Mouse (Mus musculus) heart, postnatal 25 days (tissue): ENCODE results near the gene Cav1. TPM values are rescaled to one million over a fixed set of nuclear protein-coding genes. Genes with fewer than 3 reads are reported as not detected.

Experiments
- DNase-seq: peaks from one replicate; pipeline ENCODE4 v3.0.0; 2022; ENCODE audit warnings: low spot score
- intact Hi-C: fragments of 180-260 bp; cut with DNase I; formaldehyde crosslinking; loops from one replicate; pipeline ENCODE4 v1.15.1; 2025
- total RNA-seq, 2 experiments: library from RNA; stranded (reverse); gene quantifications; 2 replicates each; pipeline ENCODE4 v1.2.3; 2021

Gene Cav1
- total RNA-seq, 2 experiments from 2014 or later, result 242 to 304 TPM

DNA sequence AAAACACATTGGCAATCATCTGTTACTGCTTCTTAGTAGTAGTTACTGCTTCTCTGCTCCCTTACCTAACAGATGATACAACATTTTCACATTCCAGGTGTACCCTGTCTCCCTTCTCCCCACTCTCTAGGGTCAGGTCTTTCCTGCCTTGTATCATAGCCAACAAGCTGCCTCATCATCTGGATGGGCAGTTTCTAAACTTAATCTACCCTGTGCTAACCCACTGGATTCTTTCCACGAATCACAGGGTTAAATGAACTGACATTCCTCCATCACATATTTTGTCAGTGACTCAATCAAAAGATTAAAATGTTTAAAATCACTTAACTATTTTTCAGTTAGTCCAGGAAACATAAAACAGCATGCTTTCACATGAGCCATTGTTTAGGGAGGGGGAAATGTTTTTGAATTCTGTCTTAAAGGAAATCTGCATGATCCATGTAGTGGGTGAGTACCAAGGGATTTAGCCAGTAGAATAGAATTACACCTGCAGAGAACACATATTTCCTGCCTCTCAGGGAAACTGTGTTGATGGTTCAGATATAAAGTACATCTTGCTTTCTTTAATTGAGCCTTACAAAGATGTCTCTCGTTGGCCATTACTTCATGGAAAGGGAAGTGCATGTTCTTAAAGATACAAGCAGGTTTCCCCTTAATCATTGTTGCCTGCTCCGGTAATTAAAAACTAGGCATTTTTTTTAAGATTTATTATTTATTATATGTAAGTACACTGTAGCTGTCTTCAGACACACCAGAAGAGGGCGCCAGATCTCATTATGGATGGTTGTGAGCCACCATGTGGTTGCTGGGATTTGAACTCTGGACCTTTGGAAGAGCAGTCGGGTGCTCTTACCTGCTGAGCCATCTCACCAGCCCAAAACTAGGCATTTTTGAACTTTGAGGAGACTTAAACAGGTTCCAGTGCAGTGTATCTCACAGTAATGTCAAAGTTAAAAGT lies 8.8 kb downstream of the Cav1 start:
- DNase-seq, result no peak
- intact Hi-C loops, result no loop called here

DNA sequence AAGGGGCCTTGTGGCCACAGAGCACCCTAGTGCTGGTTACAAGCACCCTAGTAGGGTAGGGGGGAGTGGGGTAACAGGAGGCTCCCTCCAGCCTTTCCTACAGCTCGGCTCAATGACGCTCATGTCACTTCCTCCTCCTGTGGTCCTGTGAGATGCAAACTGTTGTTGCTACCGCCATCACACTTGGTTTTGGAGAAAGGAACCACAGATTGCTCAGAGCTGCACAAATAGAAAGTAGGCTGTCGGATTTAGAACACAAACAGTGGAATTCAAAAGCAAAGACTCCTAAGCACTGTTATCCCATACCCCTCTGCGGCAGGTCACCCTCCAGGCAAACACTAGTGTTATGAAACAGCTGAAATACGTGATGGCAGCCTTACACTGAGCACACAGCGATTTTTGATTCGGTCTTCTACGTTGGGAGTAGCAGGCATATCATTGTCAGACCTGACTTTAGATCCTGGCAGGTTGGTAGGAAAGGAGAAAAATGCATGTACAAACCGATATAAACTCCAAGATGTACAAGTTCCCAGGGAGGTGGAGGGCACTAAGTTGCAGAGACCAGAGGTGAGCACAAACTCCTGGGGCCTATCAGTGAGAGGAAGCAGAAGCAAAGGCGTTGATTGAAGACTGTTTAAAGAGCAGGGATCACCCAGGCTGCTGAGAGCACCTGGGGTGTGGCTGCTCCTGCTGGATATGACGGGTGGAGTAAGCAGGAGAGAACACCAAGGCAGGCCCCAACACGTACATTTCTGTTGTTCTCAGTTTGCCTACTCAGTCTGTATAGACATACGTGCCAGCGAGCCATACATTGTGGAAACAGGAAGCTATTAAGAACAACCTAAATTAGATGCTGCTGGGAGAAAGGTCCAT lies 10.4 kb downstream of the Cav1 start:
- DNase-seq, result no peak
- intact Hi-C loops, result no loop called here

DNA sequence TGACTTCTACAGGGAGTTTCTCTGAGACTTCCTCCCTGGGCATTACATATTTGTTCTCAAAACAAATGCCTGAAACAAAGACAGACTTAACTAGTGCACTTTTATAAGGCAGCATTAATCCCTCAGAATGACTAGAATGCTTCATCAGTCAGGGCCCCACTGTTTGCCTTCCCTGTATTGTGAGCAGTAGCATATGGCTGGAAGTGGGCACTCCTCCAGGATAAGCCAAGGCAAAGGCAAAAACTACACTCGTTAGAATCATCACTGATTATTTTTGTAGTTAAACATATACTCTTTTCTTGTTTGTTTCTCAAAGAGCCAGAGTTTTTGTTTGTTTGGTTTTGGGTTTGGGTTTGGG lies 11.0 kb downstream of the Cav1 start:
- intact Hi-C loops, result no loop called here
- no peak for DNase-seq

DNA sequence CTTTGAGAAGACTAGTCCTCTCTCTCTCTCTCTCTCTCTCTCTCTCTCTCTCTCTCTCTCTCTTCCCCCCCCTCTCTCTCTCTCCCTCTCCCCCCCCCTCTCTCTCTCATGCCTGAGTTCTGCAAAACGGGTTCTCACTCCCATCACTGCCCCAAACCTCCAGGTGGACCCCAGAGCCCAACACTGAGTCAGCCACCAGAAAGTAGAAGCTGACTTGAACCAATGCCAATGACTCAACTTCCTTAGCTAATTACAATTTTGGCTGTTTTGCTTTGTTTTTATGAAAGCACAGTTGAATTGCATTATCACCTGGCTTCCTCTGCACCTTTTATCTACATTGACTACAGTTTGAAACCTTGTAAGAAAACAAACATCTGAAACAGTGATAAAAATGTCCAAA lies 11.8 kb downstream of the Cav1 start:
- intact Hi-C loops, result loop anchor here (2.0 kb wide), 1 partner anchor 37 kb away; no protein-coding TSS in a partner anchor
- DNase-seq, result no peak

DNA sequence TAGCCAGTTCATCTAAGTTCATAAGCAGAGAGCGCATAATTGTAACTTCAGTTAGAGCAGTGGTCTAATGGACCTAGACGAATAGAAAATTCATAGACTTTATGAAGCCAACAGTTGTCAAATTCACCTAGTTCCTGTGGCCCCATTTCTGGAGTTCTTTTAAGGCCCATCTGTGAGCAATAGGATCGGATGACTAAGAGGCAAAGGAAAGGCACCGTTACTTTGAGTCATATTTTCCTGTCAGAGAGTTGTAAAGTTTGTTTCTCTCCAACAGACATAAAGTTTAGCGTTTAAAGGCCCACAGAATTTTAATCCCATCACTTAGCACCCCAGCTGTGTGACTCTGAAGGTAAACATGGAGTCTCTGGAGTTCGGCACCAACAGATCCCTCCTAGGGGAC lies 15.8 kb downstream of the Cav1 start:
- intact Hi-C loops, result no loop called here
- DNase-seq, result no peak

DNA sequence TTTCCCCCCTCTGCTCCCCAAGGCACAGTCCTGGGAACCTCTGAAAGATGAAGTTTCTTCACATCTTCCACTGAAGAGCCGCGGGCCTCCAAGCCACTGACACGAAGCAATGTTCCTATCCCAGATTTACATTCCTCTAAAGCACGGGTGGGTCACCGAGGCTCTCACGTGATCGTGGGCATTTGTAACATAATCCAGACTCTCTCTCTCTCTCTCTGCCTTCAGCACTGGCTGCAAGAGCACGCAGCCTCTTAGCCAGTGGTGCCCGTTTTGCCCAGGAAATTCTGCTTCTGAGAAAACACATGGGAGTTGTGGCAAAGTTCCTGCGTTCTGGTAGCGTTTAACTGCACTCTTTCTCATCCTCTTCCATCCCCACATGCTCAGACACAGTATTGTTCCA lies 21.1 kb downstream of the Cav1 start:
- DNase-seq, result no peak
- intact Hi-C loops, result no loop called here

DNA sequence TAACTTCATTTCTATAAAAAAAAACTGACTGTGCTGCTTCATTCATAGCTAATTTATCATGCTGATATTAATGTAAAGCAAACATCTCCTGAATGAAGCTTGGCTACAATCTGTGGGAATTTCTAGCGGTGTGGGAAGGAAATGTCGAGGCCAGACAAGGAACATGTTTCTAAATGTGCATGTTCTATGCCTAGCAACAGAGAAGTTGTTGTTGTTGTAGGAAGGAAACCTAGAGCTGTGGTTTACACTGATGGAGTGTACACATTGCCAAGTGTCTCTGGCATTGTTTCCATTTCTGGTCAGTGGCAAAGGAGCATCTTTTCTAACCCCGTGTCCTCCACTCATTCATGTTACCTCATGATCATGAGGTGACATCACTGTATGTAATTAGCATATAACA lies 23.7 kb downstream of the Cav1 start:
- intact Hi-C loops, result no loop called here
- DNase-seq, result no peak

DNA sequence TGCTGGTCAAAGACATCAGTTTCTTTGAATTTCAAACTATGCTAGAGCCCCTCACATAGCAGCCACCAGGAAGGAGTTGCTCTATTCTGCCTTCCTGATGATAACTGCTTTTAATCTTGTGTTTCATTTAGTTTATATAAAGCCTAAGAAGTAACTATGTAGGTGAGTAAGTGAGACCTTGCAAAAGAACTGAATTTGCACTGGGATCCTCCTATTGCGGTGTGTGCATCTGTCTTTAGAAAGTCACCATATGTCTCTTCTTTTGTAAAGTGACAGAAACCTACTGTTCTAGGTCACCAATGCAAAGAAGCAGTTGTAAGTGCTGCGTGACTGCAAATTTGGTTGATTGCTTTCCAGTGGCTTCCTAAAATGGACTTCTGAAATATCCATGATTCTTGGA lies 31.6 kb downstream of the Cav1 start:
- DNase-seq, result no peak
- intact Hi-C loops, result no loop called here

DNA sequence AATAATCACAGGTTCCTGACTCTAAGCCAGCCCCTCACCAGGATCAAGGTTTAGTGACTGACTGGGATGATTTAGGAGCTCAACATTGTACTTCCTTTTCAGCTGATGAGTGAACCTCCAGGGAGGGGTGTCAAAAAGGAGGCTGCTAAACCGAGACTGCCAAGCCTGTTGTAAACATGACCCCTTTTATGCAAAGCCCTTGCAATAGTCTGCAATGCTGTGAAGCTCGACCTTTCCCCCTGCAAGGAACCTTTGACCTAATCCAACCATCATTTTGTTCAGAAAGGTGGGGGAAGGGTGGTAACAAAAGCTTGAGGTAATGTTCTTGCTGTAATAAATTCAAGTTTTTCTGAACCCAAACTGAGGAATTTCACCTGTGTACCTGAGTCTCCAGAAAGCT lies 34.3 kb downstream of the Cav1 start:
- intact Hi-C loops, result no loop called here

DNA sequence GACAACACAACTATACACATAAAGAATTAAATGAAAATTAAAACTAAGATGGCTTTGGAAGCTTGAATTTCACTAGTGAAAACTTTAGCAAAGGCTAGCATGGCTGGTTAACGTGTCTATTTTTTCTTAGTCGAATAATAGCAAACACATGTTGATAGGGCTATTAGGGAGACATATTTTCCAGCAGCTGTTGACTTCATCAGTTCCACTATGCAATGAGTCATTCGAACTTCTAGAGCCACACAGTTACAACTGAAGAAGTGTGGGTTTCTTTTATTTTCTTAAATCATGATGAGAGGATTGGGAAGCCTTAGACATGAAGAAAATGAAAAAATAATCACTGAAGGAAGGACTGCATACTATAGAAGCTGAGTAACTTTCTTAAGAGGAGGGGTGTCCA lies 41.9 kb downstream of the Cav1 start:
- intact Hi-C loops, result no loop called here

More for the DNA sequence above, 34.3 kb downstream of the Cav1 start:
- no peak for DNase-seq

DNA sequence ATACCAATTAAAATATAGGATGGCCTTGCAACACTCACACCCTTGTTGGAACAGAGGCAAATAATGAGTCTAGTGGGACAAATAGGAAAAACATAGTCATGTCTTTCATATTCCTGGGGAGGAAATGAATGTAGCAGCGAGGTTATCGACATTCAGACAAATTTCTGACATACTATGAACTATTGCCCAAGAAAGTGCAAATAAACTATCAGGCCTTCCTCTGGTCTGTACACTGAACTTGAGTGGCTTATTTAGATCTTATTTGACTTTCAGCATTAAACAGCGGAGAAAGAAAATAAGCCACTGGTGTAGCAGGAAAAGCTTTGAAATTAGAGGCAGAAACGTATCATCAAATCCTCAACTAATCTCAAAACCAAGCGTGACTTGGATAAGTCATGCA lies 44.7 kb downstream of the Cav1 start:
- intact Hi-C loops, result no loop called here
- DNase-seq, result no peak

More for the DNA sequence above, 41.9 kb downstream of the Cav1 start:
- no peak for DNase-seq

DNA sequence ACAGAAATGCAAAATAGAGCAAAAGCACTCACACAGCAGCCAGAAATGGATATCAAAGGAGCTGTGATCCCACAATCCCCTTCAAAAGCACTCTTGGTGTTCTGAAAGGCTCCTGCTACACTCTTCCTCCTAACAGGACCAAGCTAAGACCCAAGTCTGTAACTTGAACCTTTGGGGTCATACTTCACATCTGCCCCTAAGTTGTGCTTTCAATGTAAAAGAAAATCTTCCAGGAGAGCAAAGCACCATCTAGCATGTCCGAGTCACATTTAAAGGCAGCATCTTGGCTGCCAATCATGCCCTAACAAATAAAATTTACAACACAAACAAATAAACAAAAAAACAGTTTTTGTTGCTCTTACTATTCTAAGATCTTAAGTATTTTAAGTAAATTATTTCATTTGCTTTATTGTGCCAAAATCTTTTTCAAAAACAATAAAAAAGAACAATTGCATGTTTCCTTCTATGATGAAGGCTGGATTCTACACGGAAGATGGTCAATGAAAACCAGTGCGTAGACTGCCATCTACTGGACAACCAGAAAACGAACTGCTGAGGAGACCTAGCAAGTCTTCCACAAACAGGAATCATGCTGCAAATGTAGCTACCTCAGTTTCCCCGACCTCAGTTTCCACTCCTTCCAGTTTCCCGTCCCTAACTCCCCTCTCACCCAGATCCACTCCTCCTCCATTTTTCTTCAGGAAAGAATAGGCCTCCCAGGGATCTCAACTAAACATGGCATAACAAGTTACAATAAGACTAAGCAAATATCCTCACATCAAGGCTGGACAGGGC lies 53.0 kb downstream of the Cav1 start:
- intact Hi-C loops, result loop anchor here (1.0 to 5.0 kb wide), 6 partner anchors 52 to 332 kb away; partner anchors contain the start of gene Cav1
- no peak for DNase-seq

DNA sequence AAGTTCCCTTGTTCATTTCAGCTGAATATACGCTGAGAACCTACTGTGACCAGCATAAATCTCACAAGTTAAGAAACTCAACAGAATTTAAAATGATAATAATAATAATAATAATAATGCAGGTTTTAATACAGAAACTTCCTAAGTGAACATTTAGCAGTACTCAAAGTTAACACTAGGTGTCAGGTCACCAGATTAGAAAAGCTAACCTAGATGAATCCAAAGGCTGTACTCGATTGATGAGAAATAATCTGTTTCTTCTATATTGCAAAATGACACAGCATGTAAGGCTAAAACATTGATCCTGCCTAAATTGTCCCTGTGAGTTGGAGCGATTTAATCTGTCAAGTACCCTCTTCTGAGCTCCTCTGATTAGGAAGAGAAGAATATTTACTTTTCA lies 56.6 kb downstream of the Cav1 start:
- intact Hi-C loops, result loop anchor here (1.0 to 10.0 kb wide), 2 partner anchors 227 to 472 kb away; no protein-coding TSS in a partner anchor
- DNase-seq, result no peak

DNA sequence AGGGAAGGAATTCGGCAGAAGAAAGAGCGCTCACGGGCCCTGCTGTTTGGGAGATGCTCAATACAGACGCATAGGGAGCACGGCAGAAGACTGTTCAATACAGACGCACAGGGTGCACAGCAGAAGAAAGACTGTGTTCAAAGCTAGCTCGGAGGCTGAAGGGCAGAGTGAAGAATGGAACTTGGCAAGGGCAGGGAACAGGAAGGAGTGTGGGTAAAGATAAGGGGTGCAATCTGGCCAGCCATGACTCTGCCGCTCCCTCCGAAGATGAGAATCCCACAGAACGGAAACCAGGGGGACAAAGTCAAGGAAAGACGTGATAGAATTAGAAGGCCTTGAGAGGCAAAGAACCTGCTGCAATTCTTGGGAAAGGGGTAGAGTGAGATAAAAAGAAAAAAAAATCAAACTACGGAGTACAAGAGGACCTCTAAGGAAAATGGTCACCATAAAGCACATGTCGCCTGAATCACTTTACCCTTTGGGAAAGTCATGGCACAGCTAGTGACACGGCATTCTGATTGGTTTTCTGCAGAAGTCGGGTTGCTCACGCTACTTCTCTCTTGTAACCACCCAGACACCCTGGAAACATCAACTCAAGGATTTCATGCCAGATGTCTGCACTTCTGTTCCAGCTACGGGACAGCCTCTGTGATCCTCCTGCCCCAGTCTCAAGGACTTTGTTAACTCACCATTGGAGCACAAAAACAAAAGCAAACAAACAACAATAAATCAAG lies 57.5 kb downstream of the Cav1 start:
- no peak for DNase-seq
- intact Hi-C loops, result loop anchor here (10.0 kb wide), 1 partner anchor 471 kb away; no protein-coding TSS in a partner anchor

DNA sequence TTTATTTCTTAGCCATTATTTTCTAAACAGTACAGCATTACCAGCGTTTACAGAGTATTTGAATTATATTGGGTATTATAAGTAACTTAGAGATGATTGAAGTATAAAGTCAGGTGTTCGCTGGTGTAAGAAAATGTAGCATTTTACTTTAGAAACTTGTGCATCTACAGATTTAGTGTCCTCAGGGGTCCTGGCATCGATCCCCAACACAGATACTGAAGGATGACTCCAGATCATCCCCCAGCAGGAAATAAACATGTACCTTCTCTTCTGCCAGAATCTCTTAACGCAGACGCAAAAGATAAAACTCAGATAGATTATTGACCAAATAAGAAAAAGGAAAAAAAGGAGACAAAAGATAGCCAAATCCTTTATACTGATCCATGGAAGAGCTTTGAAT lies 68.2 kb downstream of the Cav1 start:
- no peak for DNase-seq
- intact Hi-C loops, result no loop called here

DNA sequence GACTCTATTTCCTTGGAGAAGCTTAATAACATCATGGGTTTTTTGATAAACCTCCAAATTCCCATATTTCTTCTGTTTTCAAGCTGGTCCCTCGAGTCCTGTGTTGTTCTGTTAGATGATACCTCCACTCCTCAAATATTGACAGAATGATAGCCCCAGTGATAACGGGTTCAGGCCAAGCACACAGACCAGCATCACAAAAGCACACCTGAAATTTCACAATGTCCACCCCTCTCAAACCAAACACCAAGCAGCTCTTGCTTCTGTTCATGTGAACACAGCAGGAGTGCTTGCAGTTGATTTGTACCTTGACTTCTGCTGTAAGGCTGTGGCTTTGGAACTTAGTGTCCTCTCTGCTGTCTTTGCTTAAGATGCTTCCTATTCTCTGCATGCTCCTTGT lies 71.2 kb downstream of the Cav1 start:
- DNase-seq, result no peak
- intact Hi-C loops, result no loop called here

DNA sequence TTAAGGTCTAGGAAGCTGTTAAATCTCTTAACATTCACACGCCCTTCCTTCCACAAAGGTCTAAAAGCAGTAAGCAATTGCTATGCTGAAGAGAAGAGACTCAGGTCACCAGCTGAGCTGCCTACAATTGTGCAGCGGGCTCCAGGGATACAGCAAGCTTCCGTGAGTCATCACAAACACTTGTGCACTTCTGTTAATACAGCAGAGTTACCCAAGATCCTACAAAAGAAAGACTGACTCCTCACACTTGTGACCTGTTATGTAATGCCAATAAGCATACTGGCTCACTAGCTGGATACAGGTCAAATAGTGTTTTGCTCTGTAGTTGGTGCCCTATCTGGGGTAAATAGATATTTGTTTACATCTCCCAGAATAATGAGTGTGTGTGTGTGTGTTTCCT lies 74.0 kb downstream of the Cav1 start:
- intact Hi-C loops, result no loop called here
- DNase-seq, result no peak

DNA sequence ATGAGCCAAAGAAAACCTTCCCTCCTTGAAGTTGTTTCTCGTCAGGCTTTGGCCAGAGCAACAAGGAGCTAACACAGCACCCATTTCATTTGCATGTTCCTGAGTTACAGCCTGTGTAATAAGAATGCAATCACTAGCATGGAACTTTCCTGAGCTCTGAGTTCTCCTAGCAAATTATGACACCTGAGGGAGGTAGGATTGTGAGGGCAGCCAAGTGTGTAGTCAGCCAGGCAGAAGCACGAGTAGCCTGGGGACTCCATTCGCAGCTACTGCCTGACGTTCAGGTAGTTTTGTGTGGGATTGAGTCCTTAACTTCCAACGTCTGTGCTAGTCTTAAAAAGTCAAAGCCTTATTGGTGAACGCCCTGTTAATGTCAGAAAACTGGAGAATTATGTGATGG lies 75.6 kb downstream of the Cav1 start:
- DNase-seq, result no peak
- intact Hi-C loops, result no loop called here

DNA sequence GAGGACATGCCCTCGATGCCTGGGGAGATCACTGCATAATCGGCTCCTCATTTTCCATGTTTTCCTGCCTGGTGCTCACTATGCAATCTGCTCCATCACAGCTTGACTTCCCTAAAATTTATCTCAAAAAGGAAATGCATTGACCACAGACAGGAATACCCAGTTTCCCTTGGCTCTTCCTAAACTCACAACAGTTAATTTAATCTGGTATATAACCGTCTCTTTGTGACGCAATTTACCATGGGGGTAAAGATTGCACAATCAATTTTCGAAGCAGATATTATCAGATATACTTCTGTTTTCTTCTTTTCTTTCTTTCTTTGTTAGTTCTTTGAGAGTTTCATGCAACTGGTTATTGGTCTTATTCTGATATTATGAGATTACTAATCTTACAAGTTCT lies 79.4 kb downstream of the Cav1 start:
- intact Hi-C loops, result no loop called here

More for the DNA sequence above, 79.4 kb downstream of the Cav1 start:
- no peak for DNase-seq
